Mouse (Mus musculus) cerebellum, postnatal 14 days (tissue): ENCODE measurements around the gene Psat1.

Source experiments
- DNase-seq, 2 experiments: peaks; one replicate each; pipeline ENCODE4 v3.0.0; 2021; ENCODE audit warnings: mixed read lengths in 2 of 2

Psat1 gene

GRCm38 (mm10) chr19:15924181-15924865 is 22.8 kb downstream of the Psat1 start:
- DNase-seq, result peak; percentile 64 to 73

GRCm38 (mm10) chr19:15923426-15923825 is 23.7 kb downstream of the Psat1 start:
- DNase-seq, result peak; percentile 17 to 20

GRCm38 (mm10) chr19:15919336-15919735 is 27.8 kb downstream of the Psat1 start:
- DNase-seq, result no peak

- DNase-seq, result no peak
Measured at GRCm38 (mm10) chr19:15918111-15918510, 29.0 kb downstream of the Psat1 start.

- no peak for DNase-seq
Measured at GRCm38 (mm10) chr19:15913249-15913997, 33.7 kb downstream of the Psat1 start.

- DNase-seq, result peak; percentile 37 to 46
Measured at GRCm38 (mm10) chr19:15911441-15911840, 35.7 kb downstream of the Psat1 start.

- DNase-seq, result peak; percentile 21 to 28
Measured at GRCm38 (mm10) chr19:15910987-15911386, 36.1 kb downstream of the Psat1 start.

GRCm38 (mm10) chr19:15910488-15910887 is 36.6 kb downstream of the Psat1 start:
- DNase-seq, result no peak

- peak; percentile 45 to 48 for DNase-seq
Measured at GRCm38 (mm10) chr19:15908016-15908415, 39.1 kb downstream of the Psat1 start.

GRCm38 (mm10) chr19:15904734-15905133 is 42.4 kb downstream of the Psat1 start:
- no peak for DNase-seq

GRCm38 (mm10) chr19:15903508-15904480 is 43.3 kb downstream of the Psat1 start:
- DNase-seq, result no peak

GRCm38 (mm10) chr19:15895681-15896080 is 51.5 kb downstream of the Psat1 start:
- DNase-seq, result no peak

GRCm38 (mm10) chr19:15892146-15892545 is 55.0 kb downstream of the Psat1 start:
- no peak for DNase-seq

GRCm38 (mm10) chr19:15888466-15888865 is 58.7 kb downstream of the Psat1 start:
- DNase-seq, result no peak

- no peak for DNase-seq
Measured at GRCm38 (mm10) chr19:15882705-15883426, 64.3 kb downstream of the Psat1 start.

- DNase-seq, result peak; percentile 70 to 74
Measured at GRCm38 (mm10) chr19:15880731-15881130, 66.4 kb downstream of the Psat1 start.

- no peak for DNase-seq
Measured at GRCm38 (mm10) chr19:15879271-15879670, 67.9 kb downstream of the Psat1 start.

GRCm38 (mm10) chr19:15868865-15869698 is 78.1 kb downstream of the Psat1 start:
- peak; percentile 38 to 47 for DNase-seq

GRCm38 (mm10) chr19:15866851-15867250 is 80.3 kb downstream of the Psat1 start:
- DNase-seq, result peak in 1 of 2 experiments; percentile 25

- DNase-seq, result no peak
Measured at GRCm38 (mm10) chr19:15866126-15866525, 81.0 kb downstream of the Psat1 start.

- DNase-seq, result no peak
Measured at GRCm38 (mm10) chr19:15865431-15865830, 81.7 kb downstream of the Psat1 start.
